Mouse (Mus musculus) heart, embryonic 14.5 days (tissue): ENCODE data around the gene S100a5. TPM values are rescaled to one million over a fixed set of nuclear protein-coding genes. Genes with fewer than 3 reads are reported as not detected.

ENCODE experiments used
- ATAC-seq: fragments of 200-750 bp; cut with Nextera tagmentation; 2 replicates; pipeline ENCODE4 v1.8.0; 2017; ENCODE audit warnings: low read depth, moderate TSS enrichment; ENCODE audit not compliant: insufficient number of reproducible peaks, insufficient read depth, low FRiP score
- H3K27ac ChIP-seq, 2 experiments: fragments of 200-500 bp in 1 of 2; fragments of 300-500 bp in 1 of 2; sonication (generic) in 1 of 2; replicated peaks in 1 of 2; 2 replicates each; pipeline ENCODE4 v1.5.1; 2012 to 2014; ENCODE audit warnings: low read depth in 2 of 2, low read length in 2 of 2, control low read depth in 1 of 2, mild to moderate bottlenecking in 1 of 2, mixed read lengths in 1 of 2; ENCODE audit not compliant: control insufficient read depth in 1 of 2, insufficient read depth in 1 of 2
- H3K27me3 ChIP-seq: fragments of 300-500 bp; sonication (generic); 2 replicates; pipeline ENCODE4 v1.6.1; 2014; ENCODE audit warnings: mild to moderate bottlenecking, low read length, control low read depth; ENCODE audit not compliant: control insufficient read depth, insufficient read depth
- H3K36me3 ChIP-seq: fragments of 300-500 bp; sonication (generic); 2 replicates; pipeline ENCODE4 v1.6.1; 2014; ENCODE audit warnings: mild to moderate bottlenecking, control low read depth, low read length, mixed read lengths; ENCODE audit not compliant: control insufficient read depth, insufficient read depth
- H3K4me1 ChIP-seq, 2 experiments: fragments of 200-500 bp in 1 of 2; fragments of 300-500 bp in 1 of 2; sonication (generic) in 1 of 2; 2 replicates each; pipeline ENCODE4 v1.6.1; 2012 to 2014; ENCODE audit warnings: low read length in 2 of 2, control low read depth in 1 of 2, mixed read lengths in 1 of 2; ENCODE audit not compliant: control insufficient read depth in 2 of 2, insufficient read depth in 2 of 2
- H3K4me2 ChIP-seq: fragments of 300-500 bp; sonication (generic); 2 replicates; pipeline ENCODE4 v1.6.1; 2014; ENCODE audit warnings: mild to moderate bottlenecking, low read length
- H3K4me3 ChIP-seq, 2 experiments: fragments of 200-500 bp in 1 of 2; fragments of 300-500 bp in 1 of 2; sonication (generic) in 1 of 2; 2 replicates each; pipeline ENCODE4 v1.5.1; 2012 to 2014; ENCODE audit warnings: low read length in 2 of 2, mild to moderate bottlenecking in 2 of 2, control low read depth in 1 of 2, low read depth in 1 of 2, moderate library complexity in 1 of 2; ENCODE audit not compliant: control insufficient read depth in 1 of 2, insufficient read depth in 1 of 2
- H3K9ac ChIP-seq: fragments of 300-500 bp; sonication (generic); 2 replicates; pipeline ENCODE4 v1.6.1; 2014; ENCODE audit warnings: mild to moderate bottlenecking, low read length
- H3K9me3 ChIP-seq: fragments of 300-500 bp; sonication (generic); 2 replicates; pipeline ENCODE4 v1.6.1; 2016; ENCODE audit warnings: low read length, control low read depth; ENCODE audit not compliant: control insufficient read depth
- WGBS: fragments of 180-500 bp; shearing (Covaris S2); extraction: QIAGEN DNeasy Blood & Tissue Kit; methylation state at CpG from one replicate; pipeline ENCODE4 v1.1.7; 2014; 5-methylcytosine and 5-hydroxymethylcytosine counted together
- polyA plus RNA-seq: library from polyadenylated mRNA; unstranded; fragments of >200 nt; fragmentation: Nextera tagmentation; extraction: Ambion mirVana; gene quantifications from 2 replicates; pipeline ENCODE4 v1.2.1, GENCODE M21; 2014

The S100a5 gene
- polyA plus RNA-seq, 1 experiment from 2014 or later, result not detected

- no peak for ATAC-seq
- no peaks in the 10 kb centered on the region for H3K36me3 ChIP-seq
- no peak overlapping the region for H3K9ac ChIP-seq
- no peaks in the 10 kb centered on the region for H3K9me3 ChIP-seq
- WGBS, result 79% methylated on average over 6 of the region's 6 CpGs
- H3K27ac ChIP-seq, result no peak overlapping the region
- no peak overlapping the region for H3K4me2 ChIP-seq
- H3K4me1 ChIP-seq, result peaks cover 5 to 12% of the 10 kb centered on the region in 2 experiments; a peak in 3 of 4 replicates
- peaks cover 4% of the 10 kb centered on the region for H3K27me3 ChIP-seq
- H3K4me3 ChIP-seq, result no peak overlapping the region
These were observed 5.8 kb downstream of the S100a5 start for GRCm38 (mm10) chr3:90614148-90614530.

- Histone ChIP-seq H3K9me3 (no peaks in the 10 kb centered on the region), H3K36me3 (no peaks in the 10 kb centered on the region), H3K4me3 (no peak overlapping the region), H3K27ac (no peak overlapping the region), H3K4me1 (peaks cover 5 to 12% of the 10 kb centered on the region in 2 experiments; a peak in 3 of 4 replicates), H3K27me3 (peaks cover 4% of the 10 kb centered on the region), H3K9ac (no peak overlapping the region), H3K4me2 (peak overlapping the region; percentile 17; the same call in 1 of the 2 replicates)
- no peak for ATAC-seq
- 77% methylated on average over 11 of the region's 11 CpGs for WGBS
These were observed 6.4 kb downstream of the S100a5 start for GRCm38 (mm10) chr3:90614611-90615251.

GRCm38 (mm10) chr3:90615415-90615814 is 7.1 kb downstream of the S100a5 start:
- Histone ChIP-seq H3K9ac (no peak overlapping the region), H3K4me2 (peak overlapping the region; percentile 17; the same call in 1 of the 2 replicates), H3K27ac (no peak overlapping the region), H3K27me3 (peaks cover 4% of the 10 kb centered on the region), H3K36me3 (no peaks in the 10 kb centered on the region), H3K4me1 (peaks cover 5 to 12% of the 10 kb centered on the region in 2 experiments; a peak in 3 of 4 replicates), H3K9me3 (no peaks in the 10 kb centered on the region), H3K4me3 (no peak overlapping the region)
- 4% methylated on average over 7 of the region's 7 CpGs for WGBS
- ATAC-seq, result peak; percentile 73

- Histone ChIP-seq H3K9me3 (no peaks in the 10 kb centered on the region), H3K27ac (no peak overlapping the region), H3K27me3 (peaks cover 4% of the 10 kb centered on the region), H3K4me1 (peaks cover 5 to 12% of the 10 kb centered on the region in 2 experiments; a peak in 3 of 4 replicates), H3K4me3 (no peak overlapping the region), H3K9ac (no peak overlapping the region), H3K36me3 (no peaks in the 10 kb centered on the region), H3K4me2 (no peak overlapping the region)
- WGBS, result 79% methylated on average over 1 of the region's 1 CpGs
- no peak for ATAC-seq
These were observed 7.6 kb downstream of the S100a5 start for GRCm38 (mm10) chr3:90615911-90616310.

- H3K36me3 ChIP-seq, result no peaks in the 10 kb centered on the region
- no peaks in the 10 kb centered on the region for H3K9me3 ChIP-seq
- H3K27ac ChIP-seq, result no peak overlapping the region
- H3K27me3 ChIP-seq, result peaks cover 4% of the 10 kb centered on the region
- H3K9ac ChIP-seq, result no peak overlapping the region
- ATAC-seq, result no peak
- H3K4me1 ChIP-seq, result peaks cover 5 to 12% of the 10 kb centered on the region in 2 experiments; a peak in 3 of 4 replicates
- no peak overlapping the region for H3K4me3 ChIP-seq
- H3K4me2 ChIP-seq, result no peak overlapping the region
- 16% methylated on average over 1 of the region's 1 CpGs for WGBS
These were observed 9.3 kb downstream of the S100a5 start for GRCm38 (mm10) chr3:90617586-90617985.

GRCm38 (mm10) chr3:90621552-90621951 is 13.2 kb downstream of the S100a5 start:
- no peaks in the 10 kb centered on the region for H3K27me3 ChIP-seq
- no peaks in the 10 kb centered on the region for H3K36me3 ChIP-seq
- no peak overlapping the region for H3K4me3 ChIP-seq
- H3K27ac ChIP-seq, result no peak overlapping the region
- WGBS, result 33% methylated on average over 7 of the region's 7 CpGs
- H3K4me2 ChIP-seq, result no peak overlapping the region
- H3K9me3 ChIP-seq, result no peaks in the 10 kb centered on the region
- ATAC-seq, result no peak
- no peak overlapping the region for H3K9ac ChIP-seq
- peaks cover 10 to 11% of the 10 kb centered on the region in 2 experiments for H3K4me1 ChIP-seq

- peaks cover 10 to 11% of the 10 kb centered on the region in 2 experiments for H3K4me1 ChIP-seq
- H3K36me3 ChIP-seq, result no peaks in the 10 kb centered on the region
- no peak overlapping the region for H3K9ac ChIP-seq
- H3K27ac ChIP-seq, result no peak overlapping the region
- H3K9me3 ChIP-seq, result no peaks in the 10 kb centered on the region
- no peak overlapping the region for H3K4me2 ChIP-seq
- 24% methylated on average over 2 of the region's 2 CpGs for WGBS
- H3K4me3 ChIP-seq, result no peak overlapping the region
- no peaks in the 10 kb centered on the region for H3K27me3 ChIP-seq
- no peak for ATAC-seq
These were observed 15.2 kb downstream of the S100a5 start for GRCm38 (mm10) chr3:90623435-90624071.
